Mouse (Mus musculus) heart, embryonic 15.5 days (tissue): Measurements from ENCODE around the gene Scfd2. TPM values are rescaled to one million over a fixed set of nuclear protein-coding genes. Genes with fewer than 3 reads are reported as not detected.

ENCODE experiments used
- polyA plus RNA-seq: library from polyadenylated mRNA; unstranded; fragments of >200 nt; fragmentation: Nextera tagmentation; extraction: Ambion mirVana; gene quantifications from 2 replicates; pipeline ENCODE4 v1.2.1, GENCODE M21; 2015

Scfd2 gene
- polyA plus RNA-seq, 1 experiment from 2014 or later = 12.8 TPM

Other genes with a start within 250 kb of the Scfd2 start
- 55.3 and 57.7 TPM in 2 replicates for gene Fip1l1, start 3.7 kb upstream of the Scfd2 start, polyA plus RNA-seq
- 1.2 and 1.8 TPM in 2 replicates for gene Lnx1, start 171.2 kb upstream of the Scfd2 start, polyA plus RNA-seq